Mouse (Mus musculus) lung, adult 2 months (tissue): ENCODE measurements around the gene Il17d. TPM values are rescaled to one million over a fixed set of nuclear protein-coding genes. Genes with fewer than 3 reads are reported as not detected.

ENCODE experiments used
- DNase-seq: peaks from one replicate; pipeline ENCODE4 v3.0.0; 2022
- H3K4me1 ChIP-seq: fragments of 200-500 bp; 2 replicates; pipeline ENCODE4 v1.6.1; 2011; ENCODE audit warnings: low read length; ENCODE audit not compliant: control insufficient read depth, insufficient read depth
- H3K4me3 ChIP-seq: fragments of 200-500 bp; replicated peaks from 2 replicates; pipeline ENCODE3; 2011; ENCODE audit warnings: low read depth, mild to moderate bottlenecking, control low read depth, low read length; ENCODE audit errors: extremely low read depth
- CTCF ChIP-seq: fragments of 200-500 bp; IDR thresholded peaks from 2 replicates; pipeline ENCODE4 v1.5.1; 2011; ENCODE audit warnings: mild to moderate bottlenecking, low read length, control low read depth; ENCODE audit not compliant: insufficient read depth
- POLR2A ChIP-seq: fragments of 200-500 bp; IDR thresholded peaks from 2 replicates; pipeline ENCODE4 v1.6.1; 2011; ENCODE audit warnings: low read depth, mild to moderate bottlenecking, control low read depth, low read length, borderline replicate concordance; ENCODE audit errors: extremely low read depth
- WGBS: fragments of 180-500 bp; shearing (Covaris S2); methylation state at CpG from one replicate; pipeline ENCODE4 v1.1.7; 2018; 5-methylcytosine and 5-hydroxymethylcytosine counted together
- polyA plus RNA-seq: library from polyadenylated mRNA; depleted of rRNA; stranded (reverse); fragments of >200 nt; gene quantifications from 2 replicates; pipeline ENCODE4 v1.2.3, GENCODE M21; 2012

Il17d gene
- polyA plus RNA-seq, 1 experiment = 16.5 TPM

DNA sequence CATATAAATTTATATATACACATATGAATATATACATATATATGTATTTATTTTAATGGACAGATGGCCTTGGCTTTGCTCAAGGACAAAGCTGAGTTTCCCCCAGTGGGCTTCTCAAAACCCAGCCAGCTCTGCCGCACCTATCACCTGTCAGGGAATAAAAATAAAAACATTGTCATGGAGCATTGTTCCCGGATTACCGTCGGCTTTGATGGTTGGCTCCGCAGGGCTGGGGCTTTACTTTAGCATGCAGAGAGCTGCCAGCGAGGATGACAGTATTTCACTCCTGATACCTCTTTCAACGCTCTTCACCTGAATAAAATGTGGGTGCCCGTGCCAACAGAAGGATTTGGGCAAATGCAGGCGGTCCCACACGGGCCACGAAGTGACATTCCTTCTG, 9.3 kb downstream of the Il17d start:
- no peak for DNase-seq
- peaks cover 15% of the 10 kb centered on the region for H3K4me1 ChIP-seq
- 64% methylated on average over 11 of the region's 11 CpGs for WGBS
- H3K4me3 ChIP-seq = no peak overlapping the region
- TF ChIP-seq CTCF (no peak), POLR2A (no peak)

DNA sequence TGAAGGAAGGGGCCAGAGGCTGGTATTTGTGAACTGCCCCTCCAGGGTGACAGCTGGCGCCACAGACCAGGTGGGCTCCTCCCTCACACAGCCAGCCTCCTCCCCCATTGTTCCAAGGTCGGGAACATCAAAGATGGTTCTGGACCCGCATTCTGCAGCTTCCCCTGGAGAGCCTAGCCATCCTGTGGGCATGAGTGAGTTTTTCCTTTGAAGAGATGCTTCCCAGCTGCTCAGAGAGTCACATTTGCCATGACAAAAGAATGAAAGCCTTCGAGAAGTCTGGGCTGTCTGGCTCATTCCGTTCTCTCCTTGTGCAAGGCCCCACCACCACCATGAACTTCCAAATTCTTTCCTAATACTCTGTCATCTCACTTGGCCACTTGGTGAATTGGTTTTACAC, 9.8 kb downstream of the Il17d start:
- peaks cover 15% of the 10 kb centered on the region for H3K4me1 ChIP-seq
- 51% methylated on average over 5 of the region's 5 CpGs for WGBS
- TF ChIP-seq CTCF = no peak
- no peak for TF ChIP-seq POLR2A
- no peak overlapping the region for H3K4me3 ChIP-seq
- DNase-seq = no peak

DNA sequence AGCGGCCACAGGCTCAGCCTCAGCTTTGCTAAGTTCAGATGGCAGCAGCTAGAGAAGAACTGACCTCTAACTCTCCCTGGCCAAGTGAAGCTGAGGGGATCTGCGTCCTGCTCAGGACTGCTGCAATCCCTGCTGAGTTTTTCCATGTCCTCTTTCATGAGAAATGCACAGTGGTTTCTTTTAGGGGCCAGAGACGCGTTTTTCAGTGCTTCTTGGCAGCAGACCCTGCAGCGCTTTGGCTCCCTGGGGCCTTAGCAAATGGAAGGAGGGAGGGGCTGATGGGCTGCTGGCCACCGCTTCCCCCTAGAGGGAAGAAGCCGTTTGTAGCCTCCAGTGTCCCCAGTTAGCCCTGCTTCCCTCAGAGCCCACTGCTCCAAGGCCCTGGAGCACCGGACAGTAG, 10.4 kb downstream of the Il17d start:
- H3K4me3 ChIP-seq = no peak overlapping the region
- no peak for TF ChIP-seq CTCF
- no peak for TF ChIP-seq POLR2A
- peaks cover 13% of the 10 kb centered on the region for H3K4me1 ChIP-seq
- 30% methylated on average over 8 of the region's 8 CpGs for WGBS
- DNase-seq = no peak

DNA sequence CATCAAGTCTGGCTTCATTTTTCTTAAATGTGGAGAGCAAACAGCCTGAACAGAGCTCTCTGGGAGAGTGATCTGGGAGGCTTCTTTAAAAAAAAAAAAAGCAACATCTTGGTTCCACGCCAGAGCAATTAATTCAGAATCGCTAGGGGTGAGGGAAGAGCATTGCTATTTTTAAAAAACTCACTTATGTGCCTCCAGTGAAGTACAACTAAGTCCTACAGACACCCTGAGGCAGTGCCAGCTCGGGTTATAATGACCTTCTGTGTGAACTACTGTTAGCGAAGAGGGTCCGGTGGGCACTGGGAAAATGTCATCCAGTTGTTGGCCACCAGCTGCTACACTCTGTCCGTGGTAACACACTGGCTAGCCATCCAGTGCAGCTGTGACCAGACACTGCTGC, 11.1 kb downstream of the Il17d start:
- 47% methylated on average over 6 of the region's 6 CpGs for WGBS
- DNase-seq = no peak

DNA sequence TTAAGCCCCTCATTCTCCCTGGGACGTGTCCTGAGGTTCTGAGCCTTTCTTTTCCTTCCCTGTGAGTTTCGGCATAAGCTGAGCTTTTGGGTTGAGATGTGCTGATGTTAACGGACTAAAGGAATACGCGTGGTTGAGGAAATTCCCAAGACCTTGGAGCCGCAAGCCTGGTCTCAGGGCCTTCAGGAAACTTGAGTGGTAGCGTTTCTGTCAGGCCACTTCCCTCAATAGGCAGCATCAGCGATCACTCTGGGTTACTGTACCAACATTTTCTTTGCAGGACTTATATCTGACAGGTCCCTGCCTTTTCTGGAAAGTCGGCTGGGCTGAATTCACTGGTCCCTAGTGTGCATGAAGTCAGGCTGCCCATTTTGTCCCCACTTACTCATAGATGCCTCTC, 12.2 kb downstream of the Il17d start:
- no peak overlapping the region for H3K4me3 ChIP-seq
- DNase-seq = no peak
- 59% methylated on average over 9 of the region's 9 CpGs for WGBS
- TF ChIP-seq POLR2A (no peak), CTCF (no peak)
- H3K4me1 ChIP-seq = peaks cover 13% of the 10 kb centered on the region

More for the DNA sequence above, 11.1 kb downstream of the Il17d start:
- TF ChIP-seq CTCF (no peak), POLR2A (no peak)
- Histone ChIP-seq H3K4me3 (no peak overlapping the region), H3K4me1 (peaks cover 13% of the 10 kb centered on the region)

DNA sequence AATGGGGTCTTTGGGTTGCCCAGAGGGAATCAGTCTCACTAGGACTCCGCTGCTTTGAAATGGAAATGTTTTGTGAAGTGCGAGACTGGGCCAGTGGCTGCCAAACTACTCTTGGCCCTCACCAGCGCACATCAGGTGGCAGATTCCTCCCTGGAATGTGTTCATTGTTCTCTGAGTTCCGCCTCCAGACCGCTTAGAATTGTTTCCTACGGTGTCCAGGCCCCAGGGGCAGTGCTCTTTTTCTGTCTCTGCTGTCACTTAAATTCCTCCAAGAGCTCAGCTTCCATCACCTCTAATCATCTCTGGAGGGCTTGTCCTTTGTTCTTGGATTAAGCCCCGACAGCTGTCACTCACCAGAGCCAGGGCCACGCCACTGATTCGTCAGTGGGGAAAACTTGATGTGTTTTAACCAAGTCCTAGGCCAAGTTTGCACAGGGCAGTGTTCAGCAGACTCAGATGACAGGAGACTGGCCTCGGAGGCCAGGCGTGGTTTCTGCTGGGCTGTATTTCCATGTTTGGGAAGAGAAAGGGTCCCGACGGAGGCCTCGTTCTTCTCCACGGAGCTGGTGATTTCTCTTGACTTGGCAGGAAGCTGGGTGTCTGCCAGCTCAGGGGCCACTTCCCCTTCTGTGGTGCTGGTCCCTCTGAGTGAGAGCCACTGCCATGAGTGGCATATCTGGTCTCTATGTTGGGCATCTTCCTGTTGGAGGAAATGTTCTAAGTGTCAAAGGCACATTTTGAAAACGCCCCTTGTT, 12.9 kb downstream of the Il17d start:
- no peak overlapping the region for H3K4me3 ChIP-seq
- DNase-seq = no peak
- WGBS = 23% methylated on average over 16 of the region's 16 CpGs
- H3K4me1 ChIP-seq = peaks cover 13% of the 10 kb centered on the region
- TF ChIP-seq POLR2A (no peak), CTCF (no peak)

DNA sequence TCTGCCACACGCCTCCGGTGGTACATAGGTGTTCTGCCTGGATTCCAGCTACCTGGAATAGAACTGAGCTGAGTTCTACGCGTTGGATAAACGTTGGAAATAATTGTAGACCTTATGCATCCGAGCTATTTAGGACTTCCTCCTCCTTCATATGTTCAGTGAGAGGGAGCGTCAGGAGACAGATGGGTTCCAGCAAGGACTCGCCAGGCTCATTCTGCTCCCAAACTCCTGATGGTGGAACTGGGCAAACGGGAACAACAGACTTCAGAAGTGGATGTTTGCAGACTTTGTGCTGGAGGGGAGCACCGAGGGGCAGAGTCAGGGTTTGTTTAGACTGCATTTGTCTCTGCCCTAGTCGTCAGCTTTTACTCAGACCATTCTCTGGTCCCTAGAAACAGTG, 16.1 kb downstream of the Il17d start:
- DNase-seq = no peak
- no peak overlapping the region for H3K4me3 ChIP-seq
- TF ChIP-seq POLR2A = no peak
- TF ChIP-seq CTCF = no peak
- WGBS = 73% methylated on average over 11 of the region's 11 CpGs
- peaks cover 2% of the 10 kb centered on the region; the same call in 1 of the 2 replicates for H3K4me1 ChIP-seq

DNA sequence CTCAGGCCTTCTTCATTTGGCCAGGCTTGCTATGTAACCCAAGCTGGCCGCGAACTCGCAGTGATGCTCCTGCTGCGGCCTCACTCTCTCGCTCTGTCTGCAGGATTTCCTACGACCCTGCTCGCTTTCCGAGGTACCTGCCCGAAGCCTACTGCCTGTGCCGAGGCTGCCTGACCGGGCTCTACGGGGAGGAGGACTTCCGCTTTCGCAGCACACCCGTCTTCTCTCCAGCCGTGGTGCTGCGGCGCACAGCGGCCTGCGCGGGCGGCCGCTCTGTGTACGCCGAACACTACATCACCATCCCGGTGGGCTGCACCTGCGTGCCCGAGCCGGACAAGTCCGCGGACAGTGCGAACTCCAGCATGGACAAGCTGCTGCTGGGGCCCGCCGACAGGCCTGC, 17.7 kb downstream of the Il17d start:
- 61% methylated on average over 34 of the region's 34 CpGs for WGBS
- H3K4me1 ChIP-seq = no peaks in the 10 kb centered on the region
- DNase-seq = no peak
- TF ChIP-seq CTCF = no peak
- TF ChIP-seq POLR2A = no peak
- H3K4me3 ChIP-seq = no peak overlapping the region

DNA sequence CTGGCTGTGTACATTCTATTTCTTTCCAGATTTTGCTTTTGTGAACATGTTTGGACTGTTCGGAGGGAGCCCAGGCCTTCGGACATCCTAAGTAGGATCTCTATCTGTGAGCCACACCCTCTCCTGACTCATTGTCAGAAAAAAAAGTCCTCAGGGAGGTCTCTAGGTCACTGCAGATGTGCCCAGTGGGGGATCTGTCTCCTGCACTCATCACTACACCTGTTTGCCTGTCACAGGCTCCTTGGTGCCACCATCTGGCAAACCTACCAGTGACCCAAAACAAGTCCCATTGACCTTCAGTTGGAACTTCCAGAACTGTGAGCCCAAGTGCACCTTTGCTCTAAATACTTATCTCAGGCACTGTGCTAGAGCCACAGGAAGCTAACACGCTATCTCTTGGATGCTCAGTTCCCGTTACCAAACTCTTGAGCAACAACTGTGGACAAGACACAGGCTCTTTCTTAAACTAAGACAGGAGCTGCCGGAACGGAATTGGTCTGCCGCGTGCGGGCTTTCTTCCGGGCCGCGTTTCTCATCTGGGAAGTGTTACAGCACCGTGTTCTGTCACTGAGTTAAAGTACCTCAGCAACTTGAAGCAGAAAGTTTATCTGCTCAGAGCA, 19.0 kb downstream of the Il17d start:
- WGBS = 91% methylated on average over 13 of the region's 13 CpGs
- H3K4me1 ChIP-seq = no peaks in the 10 kb centered on the region
- no peak for DNase-seq
- no peak overlapping the region for H3K4me3 ChIP-seq
- TF ChIP-seq POLR2A = no peak
- TF ChIP-seq CTCF = no peak

DNA sequence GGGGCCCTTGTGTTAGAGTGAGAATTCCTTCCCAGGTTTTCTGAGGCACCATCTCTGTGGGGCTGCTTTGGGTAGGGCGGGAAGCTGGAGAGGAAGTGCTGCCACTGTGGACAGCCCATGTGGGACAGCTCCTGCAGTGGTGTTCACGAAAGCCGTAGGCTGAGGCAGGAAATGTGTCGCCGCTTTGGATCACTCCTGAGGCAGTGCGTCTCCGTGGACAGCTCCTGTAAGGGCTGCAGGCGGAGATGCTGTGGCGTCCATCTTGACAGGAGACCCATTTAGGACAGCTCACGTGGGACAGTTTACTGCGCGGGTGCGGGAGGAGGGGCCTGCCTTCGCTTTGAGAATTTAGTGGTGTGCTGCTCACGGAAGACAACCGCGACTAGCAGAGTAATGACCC, 20.9 kb downstream of the Il17d start:
- 83% methylated on average over 17 of the region's 17 CpGs for WGBS
- no peak overlapping the region for H3K4me3 ChIP-seq
- H3K4me1 ChIP-seq = no peaks in the 10 kb centered on the region
- TF ChIP-seq CTCF (no peak), POLR2A (no peak)
- no peak for DNase-seq

DNA sequence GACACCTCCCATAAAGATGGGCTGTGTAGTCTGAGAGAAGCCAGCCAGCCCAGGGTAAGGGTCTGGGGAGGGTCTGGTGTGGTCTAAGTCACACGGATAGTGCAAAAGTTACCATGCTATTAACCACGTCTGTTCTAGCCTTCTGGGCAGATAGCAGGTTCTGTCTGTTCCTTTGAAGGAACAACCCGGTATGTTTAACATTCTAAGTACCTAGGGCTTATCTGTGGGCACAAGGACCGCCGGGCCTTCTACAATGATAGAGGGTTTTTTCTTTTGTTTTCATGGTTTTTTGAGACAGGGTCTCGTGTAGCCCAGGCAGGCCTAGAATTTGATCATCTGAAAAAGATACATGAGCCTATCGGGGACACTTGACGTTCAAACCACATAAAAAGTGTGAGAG, 21.6 kb downstream of the Il17d start:
- TF ChIP-seq POLR2A (no peak), CTCF (no peak)
- DNase-seq = no peak
- 77% methylated on average over 8 of the region's 8 CpGs for WGBS
- Histone ChIP-seq H3K4me3 (no peak overlapping the region), H3K4me1 (no peaks in the 10 kb centered on the region)
